Mouse (Mus musculus): Measurements from ENCODE around the gene Inca1. TPM values are rescaled to one million over a fixed set of nuclear protein-coding genes. Genes with fewer than 3 reads are reported as not detected.

The Inca1 gene
- total and polyA plus RNA-seq, 3 experiments, result 0.35 to 2.2 TPM; not detected in 1

DNA sequence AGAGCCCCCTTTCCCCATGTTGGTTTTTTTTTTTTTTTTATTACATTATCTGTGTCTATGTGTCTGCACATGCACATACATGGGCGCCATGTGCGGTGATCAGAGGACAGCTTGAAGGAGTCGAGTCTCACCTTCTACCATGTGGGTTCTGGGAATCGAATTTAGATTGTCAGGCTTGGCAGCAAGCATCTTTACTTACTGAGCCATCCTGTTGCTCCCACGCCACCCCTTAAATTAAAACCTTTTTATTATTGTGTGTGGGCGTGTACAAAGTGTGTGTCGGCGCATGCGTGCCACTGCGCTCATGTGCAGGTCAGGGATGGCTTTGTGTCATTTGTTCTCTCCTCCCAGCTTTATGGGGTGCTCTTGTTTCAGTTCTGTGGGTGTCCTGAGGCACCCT lies 11.1 kb upstream of the Inca1 start:
- Histone ChIP-seq H3K4me1 (ENCODE audit: control insufficient read depth in 1 of 2, insufficient read depth in 2 of 2, low read length in 2 of 2) (no peaks in the 10 kb centered on the region), H3K4me3 (ENCODE audit: control insufficient read depth in 1 of 2, insufficient read depth in 1 of 2, low read depth in 2 of 2, low read length in 2 of 2) (no peak overlapping the region), H3K36me3 (ENCODE audit: control insufficient read depth in 1 of 2, insufficient read depth in 2 of 2, low read length in 2 of 2) (no peaks in the 10 kb centered on the region; a peak in 1 of 4 replicates), H3K9ac (ENCODE audit: control insufficient read depth, low read depth, low read length, poor library complexity, severe bottlenecking) (no peak overlapping the region), H3K9me3 (replicated peaks; ENCODE audit: insufficient read depth, low read length) (no peaks in the 10 kb centered on the region), H3K27me3 (ENCODE audit: control insufficient read depth in 1 of 2, insufficient read depth in 2 of 2, low read length in 2 of 2) (no peaks in the 10 kb centered on the region), H3K27ac (ENCODE audit: control insufficient read depth, low read depth, low read length) (no peak overlapping the region), H3K79me2 (ENCODE audit: control insufficient read depth, insufficient read depth, low read length, poor library complexity) (no peaks in the 10 kb centered on the region)
- DNase-seq (ENCODE audit: low read depth, low spot score), result no peak
- no peak for TF ChIP-seq SIN3A (IDR thresholded peaks at IDR 0.05; ENCODE audit: low read length)
- no peak for TF ChIP-seq ELF1 (IDR thresholded peaks at IDR 0.05; ENCODE audit: low read depth, low read length)
- no peak for TF ChIP-seq MXI1 (IDR thresholded peaks at IDR 0.05; ENCODE audit: low read depth, low read length)
- TF ChIP-seq RCOR1 (IDR thresholded peaks at IDR 0.05; ENCODE audit: low read depth, low read length), result no peak
- TF ChIP-seq TBP (IDR thresholded peaks at IDR 0.05; ENCODE audit: low read depth, low read length), result no peak
- no peak for TF ChIP-seq RAD21 (IDR thresholded peaks at IDR 0.05; ENCODE audit: low read depth, low read length)
- TF ChIP-seq USF1 (IDR thresholded peaks at IDR 0.05; ENCODE audit: low read depth, low read length), result no peak
- TF ChIP-seq KAT2A (conservative IDR thresholded peaks at IDR 0.05; ENCODE audit: low read depth, low read length), result no peak

DNA sequence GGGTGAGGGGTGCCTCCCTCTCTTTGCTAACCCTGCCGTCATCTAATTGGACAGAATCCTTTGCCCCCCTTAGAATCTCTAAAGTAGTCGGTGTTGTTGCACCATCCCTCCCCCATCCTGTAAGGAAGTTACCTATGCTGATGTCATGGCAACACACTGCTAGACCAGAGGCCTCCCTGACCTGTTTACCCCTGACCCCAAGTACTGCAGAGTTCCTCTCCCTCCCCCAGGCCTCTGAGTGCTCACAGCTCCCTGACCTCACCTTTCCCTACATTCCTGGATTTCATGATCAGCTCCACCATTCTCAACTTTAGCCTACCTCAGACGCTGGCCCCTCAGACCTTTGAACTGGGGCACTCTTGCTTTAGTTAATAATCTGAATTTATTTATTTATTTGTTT lies 6.2 kb upstream of the Inca1 start:
- Histone ChIP-seq H3K79me2 (ENCODE audit: control insufficient read depth, insufficient read depth, low read length, poor library complexity) (no peaks in the 10 kb centered on the region), H3K27me3 (ENCODE audit: control insufficient read depth in 1 of 2, insufficient read depth in 2 of 2, low read length in 2 of 2) (no peaks in the 10 kb centered on the region), H3K9me3 (replicated peaks; ENCODE audit: insufficient read depth, low read length) (no peaks in the 10 kb centered on the region), H3K27ac (ENCODE audit: control insufficient read depth, low read depth, low read length) (no peak overlapping the region), H3K36me3 (ENCODE audit: control insufficient read depth in 1 of 2, insufficient read depth in 2 of 2, low read length in 2 of 2) (no peaks in the 10 kb centered on the region; a peak in 1 of 4 replicates), H3K4me1 (ENCODE audit: control insufficient read depth in 1 of 2, insufficient read depth in 2 of 2, low read length in 2 of 2) (peaks cover 0 to under 1% of the 10 kb centered on the region in 2 experiments; a peak in 1 of 4 replicates), H3K4me3 (ENCODE audit: control insufficient read depth in 1 of 2, insufficient read depth in 1 of 2, low read depth in 2 of 2, low read length in 2 of 2) (no peak overlapping the region), H3K9ac (ENCODE audit: control insufficient read depth, low read depth, low read length, poor library complexity, severe bottlenecking) (no peak overlapping the region)
- TF ChIP-seq POLR2AphosphoS5 (IDR thresholded peaks at IDR 0.05; ENCODE audit: borderline replicate concordance, low read depth, low read length), result no peak
- no peak for TF ChIP-seq TAL1 (IDR thresholded peaks at IDR 0.05; ENCODE audit: low read length)
- no peak for TF ChIP-seq USF1 (IDR thresholded peaks at IDR 0.05; ENCODE audit: low read depth, low read length)
- no peak for TF ChIP-seq BHLHE40 (IDR thresholded peaks at IDR 0.05; ENCODE audit: borderline replicate concordance, low read depth, low read length)
- no peak for TF ChIP-seq MEF2A (IDR thresholded peaks at IDR 0.05; ENCODE audit: extremely low read depth, insufficient replicate concordance, low read depth, low read length, poor library complexity, severe bottlenecking)
- TF ChIP-seq ZNF384 (IDR thresholded peaks at IDR 0.05; ENCODE audit: low read depth, low read length), result no peak
- no peak for TF ChIP-seq TBP (IDR thresholded peaks at IDR 0.05; ENCODE audit: low read depth, low read length)
- no peak for TF ChIP-seq ZMIZ1 (IDR thresholded peaks at IDR 0.05; ENCODE audit: low read depth, low read length)
- TF ChIP-seq JUND (IDR thresholded peaks at IDR 0.05; ENCODE audit: low read depth, low read length), result no peak
- no peak for TF ChIP-seq ETS1 (IDR thresholded peaks at IDR 0.05; ENCODE audit: low read depth, low read length)
- no peak for TF ChIP-seq MAFK (IDR thresholded peaks at IDR 0.05; ENCODE audit: borderline replicate concordance, low read depth, low read length)
- TF ChIP-seq MYC (IDR thresholded peaks at IDR 0.05; ENCODE audit: low read depth, low read length), result no peak
- no peak for TF ChIP-seq USF2 (IDR thresholded peaks at IDR 0.05; ENCODE audit: borderline replicate concordance in 1 of 2, insufficient read depth in 1 of 2, low read depth in 1 of 2, low read length in 2 of 2)
- TF ChIP-seq POLR2AphosphoS2 (IDR thresholded peaks at IDR 0.05; ENCODE audit: low read length), result no peak
- no peak for TF ChIP-seq SIN3A (IDR thresholded peaks at IDR 0.05; ENCODE audit: low read length)
- TF ChIP-seq RAD21 (IDR thresholded peaks at IDR 0.05; ENCODE audit: low read depth, low read length), result no peak
- TF ChIP-seq MXI1 (IDR thresholded peaks at IDR 0.05; ENCODE audit: low read depth, low read length), result no peak
- DNase-seq (ENCODE audit: low read depth, low spot score), result no peak

Measured in MEL (cell line).